18 mouse cellular contexts compared by ENCODE assay signal in genomic region chr17:86533549-86533851, GRCm38 (mm10). TPM values are rescaled to one million over a fixed set of nuclear protein-coding genes. Genes with fewer than 3 reads are reported as not detected.
"Had no signal": no experiment of that assay in that cellular context is flagged by ENCODE, and none has a peak within 500 bp of the region (broad histone marks: within the 10 kb centered on the region; RNA-seq: fewer than 3 reads in every experiment).

No protein-coding gene starts in this region.

- DNase-seq: kidney, postnatal 10 days; kidney, postnatal 36 days; layer of hippocampus, postnatal 36 days; liver, embryonic 13.5 days; lung, postnatal 14 days; thymus, adult 18-20 months; thymus, postnatal 36 days had no signal

- H3K36me3 ChIP-seq: kidney, embryonic 15.5 days; liver, embryonic 13.5 days; lung, embryonic 15.5 days had no signal

- H3K4me3 ChIP-seq: kidney, embryonic 15.5 days; left cerebral cortex, adult 2 months; liver, embryonic 13.5 days; lung, embryonic 15.5 days had no signal

- H3K9ac ChIP-seq: kidney, embryonic 15.5 days; liver, embryonic 13.5 days; lung, embryonic 15.5 days had no signal

- H3K27ac ChIP-seq: kidney, embryonic 15.5 days; left cerebral cortex, adult 2 months; liver, embryonic 13.5 days; lung, embryonic 15.5 days had no signal

- H3K27me3 ChIP-seq: kidney, embryonic 15.5 days; liver, embryonic 13.5 days; lung, embryonic 15.5 days had no signal

- H3K9me3 ChIP-seq: kidney, embryonic 15.5 days; liver, embryonic 13.5 days; lung, embryonic 15.5 days had no signal

- H3K4me2 ChIP-seq: kidney, embryonic 15.5 days; liver, embryonic 13.5 days; lung, embryonic 15.5 days; midbrain, embryonic 11.5 days had no signal

RNA-seq across cellular contexts. Expression of gene Gm10309, which starts 28.5 kb away (rescaled TPM):
- total RNA-seq: layer of hippocampus, adult 8-10 months; layer of hippocampus, postnatal 10 days; layer of hippocampus, postnatal 36 days; left cerebral cortex, adult 2 months; left cerebral cortex, postnatal 10 days; left cerebral cortex, postnatal 36 days; megakaryocyte progenitor cell, adult 5-6 weeks; megakaryocyte-erythroid progenitor cell, adult 5-6 weeks; midbrain, postnatal 0 days had no signal
- polyA plus RNA-seq: liver, embryonic 13.5 days; midbrain, embryonic 11.5 days had no signal
